In genomic region chr6:40617965-40618364, GRCm38 (mm10) we compare ENCODE assay signal across 8 mouse cellular contexts. TPM values are rescaled to one million over a fixed set of nuclear protein-coding genes. Genes with fewer than 3 reads are reported as not detected.
DNase-seq lines count a peak whose midpoint lies in the region; ATAC-seq and TF ChIP-seq lines count a peak whose summit lies in the region.

No protein-coding gene starts in this region.

- H3K79me2 ChIP-seq in liver, adult 2 months (ENCODE audit: control insufficient read depth, insufficient read depth, low read length) = no peaks in the 10 kb centered on the region

- no peaks in the 10 kb centered on the region for H3K27me3 ChIP-seq in liver, adult 2 months (ENCODE audit: control insufficient read depth, insufficient read depth, low read length)
- no peaks in the 10 kb centered on the region for H3K27me3 ChIP-seq in liver, embryonic 12.5 days (replicated peaks)
- no peaks in the 10 kb centered on the region for H3K27me3 ChIP-seq in forebrain, embryonic 15.5 days
- no peaks in the 10 kb centered on the region for H3K27me3 ChIP-seq in intestine, postnatal 0 days (replicated peaks; ENCODE audit: control insufficient read depth, insufficient read depth, low read length)
- no peaks in the 10 kb centered on the region for H3K27me3 ChIP-seq in limb, embryonic 12.5 days

- H3K4me3 ChIP-seq in liver, adult 2 months (ENCODE audit: insufficient read depth, low read depth, low read length) = no peak overlapping the region
- no peak overlapping the region for H3K4me3 ChIP-seq in liver, embryonic 12.5 days
- no peak overlapping the region for H3K4me3 ChIP-seq in forebrain, embryonic 15.5 days
- no peak overlapping the region for H3K4me3 ChIP-seq in intestine, postnatal 0 days (ENCODE audit: low read depth, low read length)
- H3K4me3 ChIP-seq in limb, embryonic 12.5 days (replicated peaks) = no peak overlapping the region

- no peaks in the 10 kb centered on the region for H3K4me1 ChIP-seq in liver, adult 2 months (ENCODE audit: control insufficient read depth, insufficient read depth, low read length)
- no peaks in the 10 kb centered on the region for H3K4me1 ChIP-seq in liver, embryonic 12.5 days
- no peaks in the 10 kb centered on the region for H3K4me1 ChIP-seq in forebrain, embryonic 15.5 days
- H3K4me1 ChIP-seq in intestine, postnatal 0 days (replicated peaks; ENCODE audit: control insufficient read depth, insufficient read depth, low read length) = no peaks in the 10 kb centered on the region
- H3K4me1 ChIP-seq in limb, embryonic 12.5 days (replicated peaks) = no peaks in the 10 kb centered on the region

- H3K9me3 ChIP-seq in liver, embryonic 12.5 days (replicated peaks) = no peaks in the 10 kb centered on the region
- no peaks in the 10 kb centered on the region for H3K9me3 ChIP-seq in forebrain, embryonic 15.5 days
- H3K9me3 ChIP-seq in intestine, postnatal 0 days (ENCODE audit: control insufficient read depth) = no peaks in the 10 kb centered on the region
- H3K9me3 ChIP-seq in limb, embryonic 12.5 days = no peaks in the 10 kb centered on the region

- no peaks in the 10 kb centered on the region for H3K36me3 ChIP-seq in liver, adult 2 months (ENCODE audit: control insufficient read depth, insufficient read depth, low read length)
- no peaks in the 10 kb centered on the region for H3K36me3 ChIP-seq in liver, embryonic 12.5 days
- no peaks in the 10 kb centered on the region for H3K36me3 ChIP-seq in forebrain, embryonic 15.5 days
- H3K36me3 ChIP-seq in intestine, postnatal 0 days (ENCODE audit: control insufficient read depth, insufficient read depth) = no peaks in the 10 kb centered on the region
- H3K36me3 ChIP-seq in limb, embryonic 12.5 days = no peaks in the 10 kb centered on the region

- no peak overlapping the region for H3K4me2 ChIP-seq in liver, embryonic 12.5 days
- no peak overlapping the region for H3K4me2 ChIP-seq in forebrain, embryonic 15.5 days (replicated peaks)
- H3K4me2 ChIP-seq in intestine, postnatal 0 days (replicated peaks; ENCODE audit: low read depth) = no peak overlapping the region
- H3K4me2 ChIP-seq in limb, embryonic 12.5 days = no peak overlapping the region

- ATAC-seq in liver, embryonic 12.5 days = no peak
- peak; percentile 67; the same call in 1 of the 2 replicates for ATAC-seq in forebrain, embryonic 15.5 days (replicated peaks)
- no peak for ATAC-seq in intestine, postnatal 0 days
- ATAC-seq in limb, embryonic 12.5 days (ENCODE audit: insufficient number of reproducible peaks, insufficient read depth, low FRiP score, low TSS enrichment, low read depth) = peak; percentile 56; the same call in 1 of the 2 replicates

- 5% methylated on average over 2 of the region's 2 CpGs for WGBS in liver, adult 2 months
- WGBS in liver, embryonic 12.5 days (ENCODE audit: insufficient replicate concordance) = 12% methylated on average over 2 of the region's 2 CpGs
- 13% methylated on average over 2 of the region's 2 CpGs for WGBS in forebrain, embryonic 15.5 days
- WGBS in intestine, postnatal 0 days = 11% methylated on average over 2 of the region's 2 CpGs
- WGBS in limb, embryonic 12.5 days = 26% methylated on average over 2 of the region's 2 CpGs

- no peak overlapping the region for H3K27ac ChIP-seq in liver, adult 2 months (replicated peaks; ENCODE audit: insufficient read depth, low read depth, low read length)
- no peak overlapping the region for H3K27ac ChIP-seq in liver, embryonic 12.5 days
- no peak overlapping the region for H3K27ac ChIP-seq in forebrain, embryonic 15.5 days (replicated peaks)
- H3K27ac ChIP-seq in intestine, postnatal 0 days (ENCODE audit: low read depth, low read length) = no peak overlapping the region
- H3K27ac ChIP-seq in limb, embryonic 12.5 days = no peak overlapping the region

- no peak for TF ChIP-seq POLR2A in liver, adult 2 months (IDR thresholded peaks at IDR 0.05; ENCODE audit: extremely low read depth, insufficient read depth, low read length)

- peak; percentile 60 for DNase-seq in liver, adult 2 months (ENCODE audit: extremely low read depth, low read depth, low spot score)
- DNase-seq in c-Kit-negative CD71-positive TER-119-positive erythroid progenitor cells, embryonic 14.5 days (ENCODE audit: low read depth, low spot score) = peak; percentile 1
- peak; percentile 33 for DNase-seq in ovary, postnatal 10 days (ENCODE audit: low spot score)
- DNase-seq in urinary bladder, postnatal 14 days (ENCODE audit: low spot score) = peak; percentile 66

- TF ChIP-seq CTCF in liver, adult 2 months (IDR thresholded peaks at IDR 0.05; ENCODE audit: low read depth, low read length) = peak; percentile 55
- TF ChIP-seq CTCF in intestine, postnatal 0 days (IDR thresholded peaks at IDR 0.05; ENCODE audit: low read depth) = peak; percentile 89

- no peak overlapping the region for H3K9ac ChIP-seq in liver, adult 2 months (ENCODE audit: low read depth, low read length)
- no peak overlapping the region for H3K9ac ChIP-seq in liver, embryonic 12.5 days
- H3K9ac ChIP-seq in forebrain, embryonic 15.5 days (replicated peaks) = no peak overlapping the region
- H3K9ac ChIP-seq in intestine, postnatal 0 days (ENCODE audit: low read depth, low read length) = no peak overlapping the region
- no peak overlapping the region for H3K9ac ChIP-seq in limb, embryonic 12.5 days (replicated peaks)

RNA-seq across cellular contexts. Expression of gene Tas2r138, which starts 4.9 kb away (rescaled TPM):
- 0.13 TPM in 1 of 2 replicates, not detected in the other for total RNA-seq in liver, adult 2 months (2014; rRNA removed)
- polyA plus RNA-seq in liver, adult 2 months (2012; rRNA removed) = 0.15 TPM in 1 of 2 replicates, not detected in the other
- not detected in 2 replicates for polyA plus RNA-seq in liver, embryonic 12.5 days (2016; fragmentation: Nextera tagmentation; extraction: Ambion mirVana)
- not detected in 2 replicates for polyA plus RNA-seq in forebrain, embryonic 15.5 days (2015; fragmentation: Nextera tagmentation; extraction: Ambion mirVana)
- not detected in 2 replicates for polyA plus RNA-seq in intestine, postnatal 0 days (2015; fragmentation: Nextera tagmentation; extraction: Ambion mirVana)
- not detected in 2 replicates for polyA plus RNA-seq in limb, embryonic 12.5 days (2016; fragmentation: Nextera tagmentation; extraction: Ambion mirVana)

RNA-seq across cellular contexts. Expression of gene Mgam, which starts 10.7 kb away (rescaled TPM):
- 118 and 122 TPM in 2 replicates for total RNA-seq in liver, adult 2 months (2014; rRNA removed)
- polyA plus RNA-seq in liver, adult 2 months (2012; rRNA removed) = 32.7 and 36.3 TPM in 2 replicates
- polyA plus RNA-seq in liver, embryonic 12.5 days (2016; fragmentation: Nextera tagmentation; extraction: Ambion mirVana) = 0.35 TPM in 2 replicates
- not detected in 2 replicates for polyA plus RNA-seq in forebrain, embryonic 15.5 days (2015; fragmentation: Nextera tagmentation; extraction: Ambion mirVana)
- polyA plus RNA-seq in intestine, postnatal 0 days (2015; fragmentation: Nextera tagmentation; extraction: Ambion mirVana) = 38.9 and 52.2 TPM in 2 replicates
- polyA plus RNA-seq in limb, embryonic 12.5 days (2016; fragmentation: Nextera tagmentation; extraction: Ambion mirVana) = not detected in 2 replicates

RNA-seq across cellular contexts. Expression of gene Clec5a, which starts 32.3 kb away (rescaled TPM):
- total RNA-seq in liver, adult 2 months (2014; rRNA removed) = 0.13 and 0.46 TPM in 2 replicates
- not detected in 2 replicates for polyA plus RNA-seq in liver, adult 2 months (2012; rRNA removed)
- polyA plus RNA-seq in liver, embryonic 12.5 days (2016; fragmentation: Nextera tagmentation; extraction: Ambion mirVana) = 2.5 and 2.8 TPM in 2 replicates
- polyA plus RNA-seq in forebrain, embryonic 15.5 days (2015; fragmentation: Nextera tagmentation; extraction: Ambion mirVana) = 0.32 and 0.52 TPM in 2 replicates
- polyA plus RNA-seq in intestine, postnatal 0 days (2015; fragmentation: Nextera tagmentation; extraction: Ambion mirVana) = 0.77 and 1.1 TPM in 2 replicates
- polyA plus RNA-seq in limb, embryonic 12.5 days (2016; fragmentation: Nextera tagmentation; extraction: Ambion mirVana) = 0.43 and 0.92 TPM in 2 replicates

RNA-seq across cellular contexts. Expression of gene Olfr460, which starts 48.7 kb away (rescaled TPM):
- total RNA-seq in liver, adult 2 months (2014; rRNA removed) = not detected in 2 replicates
- polyA plus RNA-seq in liver, adult 2 months (2012; rRNA removed) = not detected in 2 replicates
- not detected in 2 replicates for polyA plus RNA-seq in liver, embryonic 12.5 days (2016; fragmentation: Nextera tagmentation; extraction: Ambion mirVana)
- polyA plus RNA-seq in forebrain, embryonic 15.5 days (2015; fragmentation: Nextera tagmentation; extraction: Ambion mirVana) = not detected in 2 replicates
- polyA plus RNA-seq in intestine, postnatal 0 days (2015; fragmentation: Nextera tagmentation; extraction: Ambion mirVana) = not detected in 2 replicates
- polyA plus RNA-seq in limb, embryonic 12.5 days (2016; fragmentation: Nextera tagmentation; extraction: Ambion mirVana) = not detected in 2 replicates

Comparison
In these comparisons a context has a peak if more than half of its experiments do, and no peak if none do; other contexts are left out.
1. RNA of gene Mgam, which starts 10.7 kb away (polyA plus RNA-seq): 38.9 to 52.2 TPM in intestine, postnatal 0 days and 32.7 to 36.3 TPM in liver, adult 2 months; 0.35 TPM in liver, embryonic 12.5 days, not detected in forebrain, embryonic 15.5 days and not detected in limb, embryonic 12.5 days; every median in the first group is over 10 times any median in the second.
2. DNase-seq: peak in every context shown above with its lines; median percentile 66 in urinary bladder, postnatal 14 days; 60 in liver, adult 2 months; 33 in ovary, postnatal 10 days; 1 in c-Kit-negative CD71-positive TER-119-positive erythroid progenitor cells, embryonic 14.5 days.
3. ATAC-seq: peak in forebrain, embryonic 15.5 days (single experiment) and limb, embryonic 12.5 days (single experiment); none in liver, embryonic 12.5 days (single experiment) and intestine, postnatal 0 days (single experiment).